Mouse (Mus musculus) right cerebral cortex, postnatal 25 days (tissue): ENCODE measurements around the gene Syndig1l.

ENCODE experiments used
- DNase-seq: peaks from one replicate; pipeline ENCODE4 v3.0.0; 2022

Syndig1l gene

GRCm38 (mm10) chr12:84671646-84672045, 27.0 kb downstream of the Syndig1l start:
- DNase-seq = no peak

- DNase-seq = no peak
Measured at GRCm38 (mm10) chr12:84670555-84670954, 28.1 kb downstream of the Syndig1l start.

GRCm38 (mm10) chr12:84653912-84654311, 44.7 kb downstream of the Syndig1l start:
- DNase-seq = peak; percentile 56

GRCm38 (mm10) chr12:84650234-84650633, 48.4 kb downstream of the Syndig1l start:
- no peak for DNase-seq

- no peak for DNase-seq
Measured at GRCm38 (mm10) chr12:84640654-84641053, 58.0 kb downstream of the Syndig1l start, which contains the start of gene Vrtn. TSS of gene Vrtn (plus strand) at chr12:84641019.

- no peak for DNase-seq
Measured at GRCm38 (mm10) chr12:84640253-84640652, 58.4 kb downstream of the Syndig1l start.

GRCm38 (mm10) chr12:84631867-84632266, 66.8 kb downstream of the Syndig1l start:
- no peak for DNase-seq
